Mouse (Mus musculus) liver, adult 2 months (tissue): ENCODE results near the gene Ypel5. TPM values are rescaled to one million over a fixed set of nuclear protein-coding genes. Genes with fewer than 3 reads are reported as not detected.
A peak's percentile ranks its signal among the peaks of the same experiment; 100 is the strongest.

Source experiments
- DNase-seq: peaks from one replicate; pipeline ENCODE4 v3.0.0-alpha.2; 2011; ENCODE audit warnings: low read depth, low spot score; ENCODE audit errors: extremely low read depth
- H3K27ac ChIP-seq: fragments of 200-500 bp; replicated peaks from 2 replicates; pipeline ENCODE4 v1.5.1; 2012; ENCODE audit warnings: low read depth, mild to moderate bottlenecking, control low read depth, inconsistent platforms, low read length; ENCODE audit not compliant: insufficient read depth
- H3K27me3 ChIP-seq: fragments of 200-500 bp; 2 replicates; pipeline ENCODE4 v1.6.1; 2012; ENCODE audit warnings: mild to moderate bottlenecking, moderate library complexity, low read length, inconsistent platforms; ENCODE audit not compliant: control insufficient read depth, insufficient read depth
- H3K36me3 ChIP-seq: fragments of 200-500 bp; 2 replicates; pipeline ENCODE4 v1.6.1; 2012; ENCODE audit warnings: low read length, inconsistent platforms; ENCODE audit not compliant: control insufficient read depth, insufficient read depth
- H3K4me1 ChIP-seq: fragments of 200-500 bp; 2 replicates; pipeline ENCODE4 v1.6.1; 2011; ENCODE audit warnings: low read length; ENCODE audit not compliant: control insufficient read depth, insufficient read depth
- H3K4me3 ChIP-seq: fragments of 200-500 bp; 2 replicates; pipeline ENCODE4 v1.5.1; 2011; ENCODE audit warnings: low read depth, mild to moderate bottlenecking, control low read depth, low read length, moderate library complexity; ENCODE audit not compliant: insufficient read depth
- H3K79me2 ChIP-seq: fragments of 200-500 bp; 2 replicates; pipeline ENCODE4 v1.6.1; 2012; ENCODE audit warnings: inconsistent platforms, mild to moderate bottlenecking, low read length, moderate library complexity; ENCODE audit not compliant: control insufficient read depth, insufficient read depth
- H3K9ac ChIP-seq: fragments of 200-500 bp; 2 replicates; pipeline ENCODE4 v1.6.1; 2012; ENCODE audit warnings: low read depth, mild to moderate bottlenecking, control low read depth, inconsistent platforms, low read length
- CTCF ChIP-seq: fragments of 200-500 bp; IDR thresholded peaks from 2 replicates; pipeline ENCODE4 v1.5.1; 2011; ENCODE audit warnings: low read depth, low read length, control low read depth
- POLR2A ChIP-seq: fragments of 200-500 bp; IDR thresholded peaks from 2 replicates; pipeline ENCODE4 v1.6.1; 2011; ENCODE audit warnings: low read length, control low read depth; ENCODE audit not compliant: insufficient read depth; ENCODE audit errors: extremely low read depth
- WGBS: fragments of 180-500 bp; shearing (Covaris S2); methylation state at CpG from one replicate; pipeline ENCODE4 v1.1.7; 2018; 5-methylcytosine and 5-hydroxymethylcytosine counted together
- polyA plus RNA-seq: library from polyadenylated mRNA; depleted of rRNA; stranded (reverse); fragments of >200 nt; gene quantifications from 2 replicates; pipeline ENCODE4 v1.2.3, GENCODE M21; 2012
- total RNA-seq: library from RNA; depleted of rRNA; stranded (reverse); fragments of >200 nt; gene quantifications from 2 replicates; pipeline ENCODE4 v1.2.3, GENCODE M21; 2014

The Ypel5 gene
- total and polyA plus RNA-seq, 2 experiments, result 16.4 to 52.8 TPM

DNA sequence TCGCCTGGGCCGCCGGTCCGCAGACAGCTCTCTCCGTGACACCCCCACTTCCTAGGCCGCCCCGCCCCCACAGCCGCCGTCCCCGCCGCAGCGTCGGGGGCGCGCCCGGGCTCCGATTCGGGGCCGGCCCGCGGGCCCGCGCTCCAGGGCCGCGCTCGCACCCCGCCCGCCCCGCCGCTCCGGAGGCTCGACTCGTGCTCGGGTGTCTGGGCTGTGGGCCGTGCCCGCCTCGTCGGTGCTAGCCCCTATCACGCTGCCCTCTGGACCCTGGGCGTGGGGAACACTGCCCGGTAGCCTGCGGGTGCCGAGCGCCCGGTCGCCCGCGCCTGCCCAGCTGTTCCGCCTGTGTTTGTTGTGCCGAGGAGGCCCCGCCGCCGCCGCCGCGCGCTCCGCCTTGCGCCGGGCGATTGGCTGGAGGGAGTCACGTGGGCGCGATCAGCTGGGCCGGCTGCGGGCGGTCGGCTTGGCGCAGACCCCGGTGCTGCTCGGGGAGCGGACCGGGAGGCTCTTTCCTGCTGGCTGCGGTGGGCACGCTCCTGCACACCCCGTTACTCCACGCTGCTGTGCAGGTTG lies 973 bp downstream of the Ypel5 start:
- DNase-seq, result peak; percentile 77
- no peaks in the 10 kb centered on the region for H3K27me3 ChIP-seq

DNA sequence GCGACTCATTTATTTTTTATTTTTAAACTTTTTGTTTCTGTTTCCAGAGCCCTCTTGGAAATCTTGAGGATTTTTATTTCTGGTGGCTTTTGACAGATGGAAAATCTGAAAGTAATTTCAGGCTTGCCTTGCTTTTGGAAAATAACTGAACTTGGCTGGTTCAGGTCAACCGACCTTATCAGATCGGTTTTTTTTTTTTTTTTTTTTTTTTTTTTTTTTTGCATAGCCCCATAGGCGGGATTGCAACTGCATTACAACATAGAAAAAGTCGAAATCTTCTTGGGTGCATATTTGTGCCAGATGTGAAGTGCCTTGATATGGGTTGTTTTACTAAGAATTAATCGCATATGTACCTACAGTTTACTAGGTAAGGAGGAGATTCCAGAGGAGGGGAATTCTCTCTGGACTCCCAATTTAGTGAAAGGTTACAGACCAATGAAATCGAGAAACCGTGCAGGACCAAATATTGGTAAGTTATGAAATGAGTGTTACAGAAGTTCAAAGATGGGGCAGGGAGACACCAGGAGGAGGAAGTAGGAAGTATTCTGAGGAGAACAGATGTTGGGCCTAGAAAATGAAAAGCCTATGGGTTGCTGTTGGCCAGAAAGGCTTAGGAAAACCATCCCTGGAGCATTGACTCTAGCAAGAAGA lies 1.7 kb downstream of the Ypel5 start:
- TF ChIP-seq POLR2A, result no peak
- TF ChIP-seq CTCF, result no peak
- Histone ChIP-seq H3K27me3 (no peaks in the 10 kb centered on the region), H3K36me3 (peaks cover 16% of the 10 kb centered on the region), H3K9ac (peak overlapping the region; percentile 82), H3K4me3 (peak overlapping the region; percentile 74), H3K79me2 (peaks cover 4% of the 10 kb centered on the region; the same call in 1 of the 2 replicates), H3K4me1 (peaks cover 7% of the 10 kb centered on the region; the same call in 1 of the 2 replicates), H3K27ac (peak overlapping the region; percentile 77)
- peak; percentile 68 for DNase-seq
- 2% methylated on average over 8 of the region's 8 CpGs for WGBS

More for the DNA sequence above, 973 bp downstream of the Ypel5 start:
- Histone ChIP-seq H3K9ac (peak overlapping the region; percentile 95), H3K27ac (peak overlapping the region; percentile 96), H3K4me1 (peaks cover 7% of the 10 kb centered on the region; the same call in 1 of the 2 replicates), H3K79me2 (peaks cover 4% of the 10 kb centered on the region; the same call in 1 of the 2 replicates), H3K4me3 (peak overlapping the region; percentile 74), H3K36me3 (peaks cover 12% of the 10 kb centered on the region)
- peak; percentile 91 for TF ChIP-seq POLR2A
- TF ChIP-seq CTCF, result no peak
- whole genome bisulfite sequencing, result 1% methylated on average over 70 of the region's 77 CpGs

DNA sequence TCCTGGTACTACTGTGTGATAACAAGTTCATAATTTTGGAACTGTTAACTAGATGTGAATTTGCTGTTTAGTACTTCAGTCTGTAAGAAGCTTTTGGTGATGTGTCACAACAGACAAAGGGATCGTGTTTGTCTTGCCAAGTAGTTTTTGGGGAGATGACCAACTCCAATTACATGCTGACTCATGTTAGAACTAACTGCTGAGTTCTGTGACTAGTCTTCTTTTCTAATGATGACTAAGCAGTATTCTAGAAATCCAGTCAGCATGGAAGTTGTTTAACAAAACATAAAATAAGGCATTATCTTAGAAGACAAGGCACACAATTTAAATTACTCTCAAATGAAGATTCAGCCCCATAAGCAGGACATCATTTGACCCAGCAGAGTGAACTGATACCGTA lies 2.7 kb downstream of the Ypel5 start:
- no peak overlapping the region for H3K9ac ChIP-seq
- H3K4me1 ChIP-seq, result peaks cover 10% of the 10 kb centered on the region; the same call in 1 of the 2 replicates
- H3K79me2 ChIP-seq, result peaks cover 8% of the 10 kb centered on the region; the same call in 1 of the 2 replicates
- DNase-seq, result peak; percentile 71
- no peak overlapping the region for H3K27ac ChIP-seq
- peaks cover 21% of the 10 kb centered on the region for H3K36me3 ChIP-seq
- WGBS, result 35% methylated on average over 2 of the region's 2 CpGs
- no peak overlapping the region for H3K4me3 ChIP-seq
- H3K27me3 ChIP-seq, result no peaks in the 10 kb centered on the region
- no peak for TF ChIP-seq CTCF
- TF ChIP-seq POLR2A, result no peak

DNA sequence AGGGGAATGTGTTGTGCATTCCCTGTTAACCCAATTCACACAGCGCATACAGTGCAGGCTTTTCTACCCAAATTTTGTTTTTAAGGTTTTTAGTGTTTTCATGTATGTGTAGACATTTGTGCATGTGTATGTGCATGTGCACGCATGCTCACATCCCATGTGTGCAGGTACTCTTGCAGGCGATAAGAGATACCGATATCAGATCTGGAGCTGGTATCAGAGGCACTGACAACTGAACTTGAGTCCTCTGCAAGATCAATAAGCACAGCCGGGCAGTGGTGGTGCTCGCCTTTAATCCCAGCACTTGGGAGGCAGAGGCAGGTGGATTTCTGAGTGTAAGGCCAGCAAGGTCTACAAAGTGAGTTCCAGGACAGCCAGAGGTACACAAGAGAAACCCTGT lies 8.1 kb downstream of the Ypel5 start:
- Histone ChIP-seq H3K36me3 (peaks cover 52% of the 10 kb centered on the region), H3K27ac (peak overlapping the region; percentile 88), H3K4me3 (no peak overlapping the region), H3K27me3 (no peaks in the 10 kb centered on the region), H3K4me1 (peaks cover 14% of the 10 kb centered on the region; the same call in 1 of the 2 replicates), H3K79me2 (peaks cover 7% of the 10 kb centered on the region; the same call in 1 of the 2 replicates), H3K9ac (no peak overlapping the region)
- WGBS, result 38% methylated on average over 6 of the region's 6 CpGs
- TF ChIP-seq CTCF, result no peak
- TF ChIP-seq POLR2A, result no peak
- DNase-seq, result peak; percentile 87

DNA sequence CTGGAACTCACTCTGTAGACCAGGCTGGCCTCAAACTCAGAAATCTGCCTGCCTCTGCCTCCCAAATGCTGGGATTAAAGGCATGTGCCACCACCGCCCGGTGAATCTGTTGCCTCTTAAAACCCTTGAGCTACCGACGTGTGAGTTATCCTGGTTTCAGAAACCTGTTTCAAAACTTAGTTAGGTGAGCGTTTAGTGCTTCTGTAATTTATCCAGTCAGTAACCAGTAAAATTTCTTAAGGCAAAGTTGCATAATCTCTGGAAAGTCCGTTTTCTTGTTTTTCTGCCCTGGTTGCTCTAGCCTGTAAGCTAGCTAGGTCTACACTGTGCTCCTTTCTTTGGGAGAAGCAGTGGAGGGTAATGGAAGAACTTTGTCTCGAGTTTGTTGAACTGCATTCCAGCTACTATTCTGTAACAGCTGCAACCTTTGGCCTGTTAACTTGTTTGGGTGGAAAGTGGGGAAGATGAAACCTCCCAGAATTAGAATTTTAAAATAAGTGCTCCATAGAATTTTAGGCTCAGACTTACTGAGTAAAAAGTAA lies 8.8 kb downstream of the Ypel5 start:
- TF ChIP-seq POLR2A (no peak), CTCF (no peak)
- no peak overlapping the region for H3K4me3 ChIP-seq
- no peaks in the 10 kb centered on the region for H3K27me3 ChIP-seq
- DNase-seq, result peak; percentile 83
- 26% methylated on average over 7 of the region's 7 CpGs for WGBS
- peaks cover 7% of the 10 kb centered on the region; the same call in 1 of the 2 replicates for H3K79me2 ChIP-seq
- peak overlapping the region; percentile 88 for H3K27ac ChIP-seq
- H3K9ac ChIP-seq, result no peak overlapping the region
- H3K36me3 ChIP-seq, result peaks cover 55% of the 10 kb centered on the region
- peaks cover 16% of the 10 kb centered on the region; the same call in 1 of the 2 replicates for H3K4me1 ChIP-seq

DNA sequence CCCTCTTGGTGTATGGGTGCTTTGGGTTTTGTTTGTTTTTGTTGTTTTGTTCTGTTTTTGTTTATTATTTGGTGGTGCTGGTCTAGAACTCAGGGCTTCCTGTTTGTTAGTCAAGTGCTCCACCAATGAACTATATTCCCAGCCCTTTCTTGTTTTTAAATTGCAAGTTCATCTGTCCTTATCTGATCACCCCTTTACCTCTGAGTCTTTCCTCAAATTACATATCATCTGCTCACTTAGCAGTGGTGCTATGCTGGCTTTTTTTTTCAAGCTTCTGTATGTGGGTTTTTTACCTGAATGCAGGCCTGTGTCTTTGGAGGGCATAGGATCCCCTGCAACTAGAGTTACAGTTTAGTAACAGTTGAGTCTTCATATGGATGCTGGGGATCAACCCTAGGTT lies 9.3 kb downstream of the Ypel5 start:
- peaks cover 57% of the 10 kb centered on the region for H3K36me3 ChIP-seq
- peak overlapping the region; percentile 76 for H3K27ac ChIP-seq
- TF ChIP-seq POLR2A, result no peak

More for the DNA sequence above, 9.3 kb downstream of the Ypel5 start:
- Histone ChIP-seq H3K4me3 (no peak overlapping the region), H3K9ac (no peak overlapping the region), H3K27me3 (no peaks in the 10 kb centered on the region), H3K79me2 (peaks cover 7% of the 10 kb centered on the region; the same call in 1 of the 2 replicates), H3K4me1 (peaks cover 16% of the 10 kb centered on the region; the same call in 1 of the 2 replicates)
- DNase-seq, result no peak
